Mouse (Mus musculus): ENCODE measurements around the gene Tmsb15b1. TPM values are rescaled to one million over a fixed set of nuclear protein-coding genes. Genes with fewer than 3 reads are reported as not detected.
"Not testable (repeated sequence)": the region's sequence is repeated elsewhere in the genome, so short reads cannot be mapped to it uniquely, and the experiment has no call there.

Tmsb15b1 gene
- polyA plus RNA-seq, 1 experiment from 2014 or later, result 35.6 TPM

DNA sequence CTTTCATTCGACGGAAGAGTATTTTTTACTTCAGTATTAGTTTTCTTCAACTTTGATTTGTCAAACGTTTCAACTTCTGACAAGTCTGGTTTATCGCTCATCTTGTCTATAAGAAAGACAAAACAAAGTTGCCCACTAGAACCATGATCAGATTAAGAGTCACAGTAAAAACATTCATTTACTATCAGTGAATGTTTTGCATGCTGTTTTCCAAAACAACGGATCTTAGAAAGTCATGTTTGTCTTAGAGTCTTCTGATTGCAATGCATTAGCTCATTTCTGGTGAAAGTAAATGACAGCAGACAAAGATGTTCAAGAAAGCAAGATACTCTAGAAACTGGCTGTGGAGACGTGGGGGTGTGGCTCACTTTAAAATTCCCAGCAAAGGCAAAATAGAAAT lies 1.3 kb downstream of the Tmsb15b1 start, which contains the start of gene Tmsb15b2:
Tmsb15b2 (minus strand) TSS at position 101 of the 400 bp plus-strand sequence.
- H3K36me3 ChIP-seq; H3K27ac ChIP-seq; H3K9me3 ChIP-seq; ATAC-seq (ENCODE audit: insufficient number of reproducible peaks, insufficient read depth, low FRiP score, low TSS enrichment); H3K4me1 ChIP-seq; H3K27me3 ChIP-seq: not testable (repeated sequence)
- 86% methylated on average over 6 of the region's 6 CpGs for WGBS
- Histone ChIP-seq H3K4me3 (peak within 1 kb of the TSS; percentile 46), H3K4me2 (replicated peaks) (peak within 1 kb of the TSS; percentile 55), H3K9ac (peak within 1 kb of the TSS; percentile 47; the same call in 1 of the 2 replicates)

- H3K36me3 ChIP-seq, result no peaks in the 10 kb centered on the region
- H3K27ac ChIP-seq, result no peak overlapping the region
- 28% methylated on average over 2 of the region's 2 CpGs for WGBS
- H3K9ac ChIP-seq, result no peak overlapping the region
- no peak for ATAC-seq (ENCODE audit: insufficient number of reproducible peaks, insufficient read depth, low FRiP score, low TSS enrichment)
- no peaks in the 10 kb centered on the region for H3K9me3 ChIP-seq
- no peaks in the 10 kb centered on the region for H3K4me1 ChIP-seq
- no peaks in the 10 kb centered on the region for H3K27me3 ChIP-seq
- H3K4me3 ChIP-seq, result no peak overlapping the region
- H3K4me2 ChIP-seq (replicated peaks), result no peak overlapping the region
Measured at GRCm38 (mm10) chrX:136959688-136960087, 17.0 kb downstream of the Tmsb15b1 start.

GRCm38 (mm10) chrX:136958300-136958699 lies 18.4 kb downstream of the Tmsb15b1 start:
- H3K27ac ChIP-seq; H3K4me1 ChIP-seq; H3K9me3 ChIP-seq; H3K36me3 ChIP-seq; H3K9ac ChIP-seq; H3K27me3 ChIP-seq; ATAC-seq (ENCODE audit: insufficient number of reproducible peaks, insufficient read depth, low FRiP score, low TSS enrichment): not testable (repeated sequence)
- Histone ChIP-seq H3K4me3 (peak overlapping the region; percentile 36; the same call in 1 of the 2 replicates), H3K4me2 (replicated peaks) (peak overlapping the region; percentile 38)
- WGBS, result 57% methylated on average over 5 of the region's 5 CpGs

DNA sequence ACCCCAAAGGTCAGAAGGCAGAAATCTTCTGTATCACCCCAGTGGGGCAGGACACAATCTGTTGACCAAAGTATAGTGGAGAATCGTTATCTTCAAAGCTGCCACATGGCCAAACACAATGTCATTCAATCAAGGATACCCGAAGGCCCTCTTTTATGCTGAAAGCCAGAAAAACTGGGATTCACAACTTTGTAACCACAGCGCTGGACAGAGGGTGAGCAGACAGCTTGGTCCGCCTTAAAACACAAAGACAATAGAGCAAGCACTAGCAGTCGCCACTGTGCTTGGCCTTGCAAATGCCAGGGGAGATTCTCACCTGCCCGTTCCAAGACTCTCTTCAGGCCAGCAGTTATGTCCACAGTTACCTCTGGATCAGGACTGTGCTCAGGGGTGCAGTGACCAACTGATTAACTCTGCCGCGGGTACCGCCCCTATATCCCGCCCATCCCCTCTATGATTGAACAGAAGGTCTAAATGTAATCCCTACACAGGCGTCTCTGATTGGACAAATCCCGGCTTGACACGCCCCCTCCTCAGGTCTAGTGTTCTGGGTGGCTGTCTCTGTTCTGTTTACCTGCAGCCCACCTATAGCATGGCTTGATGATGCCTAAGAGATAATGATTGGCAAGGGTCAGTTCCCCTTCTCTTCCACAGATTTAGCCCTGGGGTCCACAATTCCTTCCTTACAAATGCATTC lies 18.9 kb downstream of the Tmsb15b1 start:
- H3K9me3 ChIP-seq, H3K27ac ChIP-seq, H3K4me1 ChIP-seq, H3K36me3 ChIP-seq, H3K9ac ChIP-seq, H3K27me3 ChIP-seq: not testable (repeated sequence)
- 17% methylated on average over 13 of the region's 13 CpGs for WGBS
- ATAC-seq (ENCODE audit: insufficient number of reproducible peaks, insufficient read depth, low FRiP score, low TSS enrichment), result peak; percentile 99
- peak overlapping the region; percentile 36 for H3K4me3 ChIP-seq
- peak overlapping the region; percentile 38 for H3K4me2 ChIP-seq (replicated peaks)

- Histone ChIP-seq H3K9me3 (no peaks in the 10 kb centered on the region), H3K36me3 (no peaks in the 10 kb centered on the region), H3K27me3 (no peaks in the 10 kb centered on the region), H3K9ac (no peak overlapping the region), H3K4me1 (no peaks in the 10 kb centered on the region), H3K27ac (no peak overlapping the region), H3K4me3 (no peak overlapping the region), H3K4me2 (replicated peaks) (no peak overlapping the region)
- WGBS, result 49% methylated on average over 3 of the region's 3 CpGs
- no peak for ATAC-seq (ENCODE audit: insufficient number of reproducible peaks, insufficient read depth, low FRiP score, low TSS enrichment)
Measured at GRCm38 (mm10) chrX:136937985-136938384, 38.7 kb downstream of the Tmsb15b1 start.

DNA sequence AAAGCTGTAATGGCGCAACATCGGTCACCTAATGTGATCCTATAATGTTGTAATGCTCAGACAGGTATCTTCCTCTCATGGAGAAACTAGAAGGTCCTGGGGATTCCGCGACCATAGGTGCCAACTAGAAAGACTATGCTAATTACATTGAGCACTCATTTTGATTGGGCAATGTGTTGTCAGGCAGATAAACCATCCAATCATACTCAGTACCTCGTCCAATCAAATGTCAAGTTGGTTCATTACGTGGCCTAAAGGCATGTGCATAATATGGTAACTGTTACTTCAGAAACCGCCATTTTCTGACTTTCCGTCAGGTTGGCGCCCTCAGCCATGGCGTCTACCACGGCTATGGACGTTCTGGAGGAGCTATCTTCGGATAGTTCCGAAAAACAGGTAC lies 49.6 kb downstream of the Tmsb15b1 start, which contains the start of gene H2bfm:
H2bfm (plus strand) TSS at position 295 of the 400 bp plus-strand sequence.
- Histone ChIP-seq H3K9me3 (no peaks in the 10 kb centered on the region), H3K27ac (no peak within 1 kb of the TSS), H3K4me2 (replicated peaks) (no peak within 1 kb of the TSS), H3K27me3 (no peaks in the 10 kb centered on the region), H3K4me1 (no peaks in the 10 kb centered on the region), H3K4me3 (no peak within 1 kb of the TSS), H3K36me3 (no peaks in the 10 kb centered on the region), H3K9ac (no peak within 1 kb of the TSS)
- 93% methylated on average over 14 of the region's 14 CpGs for WGBS
- no peak for ATAC-seq (ENCODE audit: insufficient number of reproducible peaks, insufficient read depth, low FRiP score, low TSS enrichment)

DNA sequence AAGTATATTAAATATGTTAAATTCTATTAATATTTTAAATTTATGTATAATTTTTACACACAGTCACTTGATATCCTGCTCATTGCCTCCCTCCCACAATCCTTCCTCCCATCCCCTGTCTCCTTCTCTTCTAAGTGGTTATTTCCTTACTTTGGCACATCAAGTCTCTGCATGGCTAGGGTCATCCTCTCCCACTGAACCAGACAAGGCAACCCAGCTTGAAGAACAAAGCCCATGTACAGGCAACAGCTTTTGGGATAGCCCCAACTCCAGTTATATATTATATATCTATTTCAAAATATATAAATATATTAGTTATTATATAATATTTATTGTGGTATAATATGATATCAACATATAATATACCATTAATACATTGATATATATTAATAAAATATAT lies 50.8 kb downstream of the Tmsb15b1 start:
- no peak overlapping the region for H3K9ac ChIP-seq
- H3K36me3 ChIP-seq, result no peaks in the 10 kb centered on the region
- ATAC-seq (ENCODE audit: insufficient number of reproducible peaks, insufficient read depth, low FRiP score, low TSS enrichment), result no peak
- no peak overlapping the region for H3K4me3 ChIP-seq
- H3K9me3 ChIP-seq, result no peaks in the 10 kb centered on the region
- H3K27me3 ChIP-seq, result no peaks in the 10 kb centered on the region
- no peak overlapping the region for H3K27ac ChIP-seq
- no peak overlapping the region for H3K4me2 ChIP-seq (replicated peaks)
- no peaks in the 10 kb centered on the region for H3K4me1 ChIP-seq

Other genes with a start within 250 kb of the Tmsb15b1 start
- gene Morf4l2, start 233.2 kb downstream of the Tmsb15b1 start, polyA plus RNA-seq (2016; fragmentation: Nextera tagmentation; extraction: Ambion mirVana), result 595 and 635 TPM in 2 replicates
- gene Glra4, start 196.7 kb downstream of the Tmsb15b1 start, polyA plus RNA-seq (2016; fragmentation: Nextera tagmentation; extraction: Ambion mirVana), result 0.11 TPM in 1 of 2 replicates, not detected in the other
- 15.0 and 16.3 TPM in 2 replicates for gene Plp1, start 154.2 kb downstream of the Tmsb15b1 start, polyA plus RNA-seq (2016; fragmentation: Nextera tagmentation; extraction: Ambion mirVana)
- 0.83 and 1.1 TPM in 2 replicates for gene Rab9b, start 108.1 kb downstream of the Tmsb15b1 start, polyA plus RNA-seq (2016; fragmentation: Nextera tagmentation; extraction: Ambion mirVana)
- not detected in 2 replicates for gene H2bfm, start 49.5 kb downstream of the Tmsb15b1 start, polyA plus RNA-seq (2016; fragmentation: Nextera tagmentation; extraction: Ambion mirVana)
- 105 and 108 TPM in 2 replicates for gene Tmsb15b2, start 1.4 kb downstream of the Tmsb15b1 start, polyA plus RNA-seq (2016; fragmentation: Nextera tagmentation; extraction: Ambion mirVana)
- 7.0 and 11.5 TPM in 2 replicates for gene Tmsb15l, start within 50 bp of the Tmsb15b1 start, polyA plus RNA-seq (2016; fragmentation: Nextera tagmentation; extraction: Ambion mirVana)
- 51.7 and 55.0 TPM in 2 replicates for gene Zcchc18, start 16.3 kb upstream of the Tmsb15b1 start, polyA plus RNA-seq (2016; fragmentation: Nextera tagmentation; extraction: Ambion mirVana)
- gene Slc25a53, start 61.4 kb upstream of the Tmsb15b1 start, polyA plus RNA-seq (2016; fragmentation: Nextera tagmentation; extraction: Ambion mirVana), result 12.5 and 16.6 TPM in 2 replicates
- 11.8 and 14.0 TPM in 2 replicates for gene Fam199x, start 72.7 kb upstream of the Tmsb15b1 start, polyA plus RNA-seq (2016; fragmentation: Nextera tagmentation; extraction: Ambion mirVana)
- gene Esx1, start 145.2 kb upstream of the Tmsb15b1 start, polyA plus RNA-seq (2016; fragmentation: Nextera tagmentation; extraction: Ambion mirVana), result not detected in 2 replicates

Measured in embryonic facial prominence, embryonic 12.5 days (tissue).